Mouse (Mus musculus): ENCODE results near the gene Rab2b. TPM values are rescaled to one million over a fixed set of nuclear protein-coding genes. Genes with fewer than 3 reads are reported as not detected.

Gene Rab2b
- polyA plus RNA-seq, 1 experiment from 2014 or later: 9.8 TPM

DNA sequence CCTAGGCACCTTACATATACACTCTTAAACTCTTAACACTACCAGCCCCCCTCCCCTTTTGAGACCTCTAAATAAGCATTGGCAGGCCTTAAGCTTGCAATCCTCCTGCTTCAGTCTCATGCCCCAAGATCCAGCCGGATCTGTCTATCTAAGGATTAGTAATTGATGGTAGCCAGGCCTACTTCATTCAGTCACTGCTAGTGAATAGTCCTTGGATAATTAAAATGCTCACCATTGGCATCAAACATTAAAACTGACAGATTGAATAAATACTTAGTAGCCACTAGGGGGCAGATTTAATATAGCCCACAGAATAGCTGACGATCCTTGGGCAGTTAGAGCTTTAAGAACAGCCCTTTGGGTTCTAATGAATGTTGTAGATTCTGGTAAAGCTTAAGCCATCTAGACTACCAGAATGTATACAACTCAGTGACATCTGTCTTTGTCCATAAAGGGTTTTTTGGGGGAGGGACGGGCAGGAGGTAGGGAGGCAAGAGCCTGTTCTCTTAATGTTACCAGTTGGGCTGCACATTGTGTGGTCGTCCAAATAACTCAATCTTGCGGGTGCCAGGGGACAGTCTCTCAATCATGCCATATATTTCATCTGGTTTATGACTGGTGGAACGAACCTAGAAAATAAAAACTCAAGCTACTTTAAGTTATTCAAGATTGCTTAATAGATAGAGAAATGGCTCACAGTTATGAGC lies 16.4 kb upstream of the Rab2b start:
- ATAC-seq (replicated peaks; ENCODE audit: low FRiP score) (peak; percentile 38), DNase-seq (ENCODE audit: low spot score) (no peak)
- H3K4me1 ChIP-seq (replicated peaks; ENCODE audit: control insufficient read depth, insufficient read depth, low read length): no peaks in the 10 kb centered on the region
- H3K9ac ChIP-seq (ENCODE audit: low read depth, low read length): no peak overlapping the region
- H3K27ac ChIP-seq (ENCODE audit: low read depth, low read length): no peak overlapping the region
- no peaks in the 10 kb centered on the region for H3K27me3 ChIP-seq (replicated peaks; ENCODE audit: control insufficient read depth, insufficient read depth, low read length)
- no peak overlapping the region for H3K4me2 ChIP-seq
- WGBS: 76% methylated on average over 6 of the region's 6 CpGs
- peaks cover 58% of the 10 kb centered on the region for H3K36me3 ChIP-seq (ENCODE audit: control insufficient read depth, insufficient read depth, low read length)
- no peak overlapping the region for H3K4me3 ChIP-seq (ENCODE audit: low read depth, low read length)
- H3K9me3 ChIP-seq (ENCODE audit: control insufficient read depth, low read length): no peaks in the 10 kb centered on the region

DNA sequence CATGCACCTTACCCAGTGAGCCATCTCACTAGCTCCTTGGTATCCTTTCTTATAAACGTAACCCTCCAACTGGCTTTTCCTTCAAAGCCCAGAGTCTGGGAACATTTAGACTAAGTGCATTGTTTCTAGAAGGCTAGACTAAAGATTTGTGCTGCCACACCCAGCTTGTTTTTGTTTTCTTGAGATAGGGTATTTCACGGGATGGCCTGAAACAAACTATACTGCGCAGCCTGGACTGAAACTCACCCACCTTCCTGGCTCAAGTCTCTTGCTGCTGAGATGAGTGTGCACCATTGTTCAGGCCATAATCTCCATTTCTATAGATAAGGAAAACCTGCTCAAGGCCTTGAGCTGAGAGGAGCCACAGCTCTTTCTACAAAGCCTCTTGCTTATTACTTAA lies 4.8 kb upstream of the Rab2b start:
- Histone ChIP-seq H3K4me2 (no peak overlapping the region), H3K27ac (ENCODE audit: low read depth, low read length) (no peak overlapping the region), H3K27me3 (replicated peaks; ENCODE audit: control insufficient read depth, insufficient read depth, low read length) (no peaks in the 10 kb centered on the region), H3K36me3 (ENCODE audit: control insufficient read depth, insufficient read depth, low read length) (peaks cover 13% of the 10 kb centered on the region; the same call in 1 of the 2 replicates), H3K9me3 (ENCODE audit: control insufficient read depth, low read length) (no peaks in the 10 kb centered on the region), H3K9ac (ENCODE audit: low read depth, low read length) (no peak overlapping the region), H3K4me3 (ENCODE audit: low read depth, low read length) (no peak overlapping the region), H3K4me1 (replicated peaks; ENCODE audit: control insufficient read depth, insufficient read depth, low read length) (peaks cover 14% of the 10 kb centered on the region)
- DNase-seq (ENCODE audit: low spot score) (no peak), ATAC-seq (replicated peaks; ENCODE audit: low FRiP score) (no peak)
- 77% methylated on average over 3 of the region's 3 CpGs for WGBS

DNA sequence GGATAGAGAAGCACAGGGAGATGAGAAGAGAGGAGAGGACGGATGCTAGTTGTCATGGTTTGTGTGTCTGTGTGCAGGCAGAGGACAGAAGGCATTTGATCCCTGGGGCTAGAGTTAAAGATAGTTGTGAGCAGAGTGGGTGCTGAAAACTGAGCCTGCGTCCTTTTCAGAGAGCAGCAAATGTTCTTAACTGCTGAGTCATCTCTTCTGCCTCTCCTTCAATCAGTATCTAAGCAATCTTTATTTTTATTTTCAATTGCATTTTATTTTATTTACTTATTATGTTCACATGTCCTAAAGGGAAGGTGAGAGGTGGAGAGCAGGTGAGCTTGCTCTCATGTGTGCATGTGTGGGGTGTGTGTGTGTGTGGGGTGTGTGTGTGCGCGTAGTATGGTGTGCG lies 4.3 kb upstream of the Rab2b start:
- Histone ChIP-seq H3K27me3 (replicated peaks; ENCODE audit: control insufficient read depth, insufficient read depth, low read length) (no peaks in the 10 kb centered on the region), H3K9me3 (ENCODE audit: control insufficient read depth, low read length) (no peaks in the 10 kb centered on the region), H3K4me2 (no peak overlapping the region), H3K27ac (ENCODE audit: low read depth, low read length) (no peak overlapping the region), H3K4me3 (ENCODE audit: low read depth, low read length) (no peak overlapping the region), H3K4me1 (replicated peaks; ENCODE audit: control insufficient read depth, insufficient read depth, low read length) (peaks cover 14% of the 10 kb centered on the region), H3K36me3 (ENCODE audit: control insufficient read depth, insufficient read depth, low read length) (peaks cover 13% of the 10 kb centered on the region; the same call in 1 of the 2 replicates), H3K9ac (ENCODE audit: low read depth, low read length) (no peak overlapping the region)
- 92% methylated on average over 5 of the region's 5 CpGs for WGBS
- no peak for ATAC-seq (replicated peaks; ENCODE audit: low FRiP score)
- no peak for DNase-seq (ENCODE audit: low spot score)

DNA sequence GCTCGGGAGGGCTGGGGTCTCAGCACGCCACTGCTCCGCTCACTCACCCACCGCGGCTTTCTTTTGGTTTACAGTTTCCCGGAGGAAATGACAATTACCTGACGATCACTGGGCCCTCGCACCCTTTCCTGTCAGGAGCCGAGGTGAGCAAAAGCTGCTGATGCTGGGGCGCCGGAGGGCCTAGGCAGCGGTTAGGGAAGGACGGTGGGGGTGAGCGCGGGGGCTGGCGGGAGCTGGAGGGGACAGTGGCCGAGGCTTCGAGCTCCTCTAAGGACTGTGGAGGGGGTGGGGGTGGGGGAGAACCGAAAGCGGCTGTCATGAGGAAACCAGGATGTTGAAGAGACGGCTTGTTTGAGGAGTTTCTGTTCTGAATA lies 389 bp upstream of the Rab2b start:
- peaks cover 14% of the 10 kb centered on the region for H3K4me1 ChIP-seq (replicated peaks; ENCODE audit: control insufficient read depth, insufficient read depth, low read length)
- no peaks in the 10 kb centered on the region for H3K9me3 ChIP-seq (ENCODE audit: control insufficient read depth, low read length)
- 2% methylated on average over 21 of the region's 21 CpGs for WGBS
- H3K27me3 ChIP-seq (replicated peaks; ENCODE audit: control insufficient read depth, insufficient read depth, low read length): no peaks in the 10 kb centered on the region
- peak overlapping the region; percentile 73 for H3K4me2 ChIP-seq
- no peaks in the 10 kb centered on the region for H3K36me3 ChIP-seq (ENCODE audit: control insufficient read depth, insufficient read depth, low read length)
- H3K4me3 ChIP-seq (ENCODE audit: low read depth, low read length): peak overlapping the region; percentile 86
- peak overlapping the region; percentile 78; the same call in 1 of the 2 replicates for H3K27ac ChIP-seq (ENCODE audit: low read depth, low read length)
- no peak for DNase-seq (ENCODE audit: low spot score)
- peak; percentile 22 for ATAC-seq (replicated peaks; ENCODE audit: low FRiP score)
- H3K9ac ChIP-seq (ENCODE audit: low read depth, low read length): peak overlapping the region; percentile 94

DNA sequence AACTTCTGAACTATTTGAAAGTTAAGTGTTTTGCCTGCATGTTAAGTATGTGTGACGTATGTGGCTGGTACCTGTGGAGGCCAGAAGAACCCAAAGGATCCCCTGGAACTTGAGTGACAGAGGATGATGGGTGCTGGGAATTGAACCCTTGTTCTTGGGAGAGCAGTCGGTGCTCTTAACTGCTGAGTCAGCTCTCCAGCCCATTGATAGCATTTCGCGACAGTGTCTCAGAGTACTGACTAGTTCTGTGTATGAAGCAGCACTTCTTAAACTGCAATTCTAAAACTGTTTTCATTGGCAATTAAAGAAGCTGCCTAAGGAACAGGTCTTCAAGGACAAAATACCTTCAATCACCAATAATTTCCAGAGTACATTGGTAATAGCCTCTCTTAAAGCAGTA lies 2.1 kb downstream of the Rab2b start:
- no peak for DNase-seq (ENCODE audit: low spot score)
- no peaks in the 10 kb centered on the region for H3K9me3 ChIP-seq (ENCODE audit: control insufficient read depth, low read length)
- H3K9ac ChIP-seq (ENCODE audit: low read depth, low read length): no peak overlapping the region
- H3K4me1 ChIP-seq (replicated peaks; ENCODE audit: control insufficient read depth, insufficient read depth, low read length): peaks cover 7% of the 10 kb centered on the region; the same call in 1 of the 2 replicates
- H3K36me3 ChIP-seq (ENCODE audit: control insufficient read depth, insufficient read depth, low read length): no peaks in the 10 kb centered on the region
- no peak overlapping the region for H3K27ac ChIP-seq (ENCODE audit: low read depth, low read length)
- no peak overlapping the region for H3K4me2 ChIP-seq
- ATAC-seq (replicated peaks; ENCODE audit: low FRiP score): no peak
- 80% methylated on average over 4 of the region's 4 CpGs for WGBS
- no peaks in the 10 kb centered on the region for H3K27me3 ChIP-seq (replicated peaks; ENCODE audit: control insufficient read depth, insufficient read depth, low read length)
- no peak overlapping the region for H3K4me3 ChIP-seq (ENCODE audit: low read depth, low read length)

DNA sequence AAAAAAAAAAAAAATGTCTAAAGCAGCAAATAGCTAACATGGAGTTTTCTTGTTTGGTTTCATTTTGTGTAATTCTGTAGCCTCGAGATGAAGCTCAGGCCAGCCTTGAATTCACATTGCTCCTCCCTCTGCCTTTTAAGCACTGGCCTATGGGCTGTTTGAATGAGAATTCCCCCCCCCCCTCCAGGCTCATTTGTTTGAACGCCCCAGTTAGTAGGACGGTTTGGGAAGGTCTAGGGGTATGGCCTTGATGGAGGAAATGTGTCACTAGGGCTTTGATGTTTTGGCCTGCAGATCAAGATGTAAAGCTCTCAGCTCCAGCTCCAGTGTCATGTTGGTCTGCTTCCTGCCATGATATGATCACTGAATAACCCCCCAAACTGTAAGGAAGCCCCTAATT lies 6.6 kb downstream of the Rab2b start:
- Histone ChIP-seq H3K4me2 (no peak overlapping the region), H3K4me1 (replicated peaks; ENCODE audit: control insufficient read depth, insufficient read depth, low read length) (no peaks in the 10 kb centered on the region), H3K9me3 (ENCODE audit: control insufficient read depth, low read length) (no peaks in the 10 kb centered on the region), H3K4me3 (ENCODE audit: low read depth, low read length) (no peak overlapping the region), H3K27me3 (replicated peaks; ENCODE audit: control insufficient read depth, insufficient read depth, low read length) (no peaks in the 10 kb centered on the region), H3K27ac (ENCODE audit: low read depth, low read length) (no peak overlapping the region), H3K36me3 (ENCODE audit: control insufficient read depth, insufficient read depth, low read length) (no peaks in the 10 kb centered on the region), H3K9ac (ENCODE audit: low read depth, low read length) (no peak overlapping the region)
- WGBS: 70% methylated on average over 3 of the region's 3 CpGs
- ATAC-seq (replicated peaks; ENCODE audit: low FRiP score) (no peak), DNase-seq (ENCODE audit: low spot score) (no peak)

DNA sequence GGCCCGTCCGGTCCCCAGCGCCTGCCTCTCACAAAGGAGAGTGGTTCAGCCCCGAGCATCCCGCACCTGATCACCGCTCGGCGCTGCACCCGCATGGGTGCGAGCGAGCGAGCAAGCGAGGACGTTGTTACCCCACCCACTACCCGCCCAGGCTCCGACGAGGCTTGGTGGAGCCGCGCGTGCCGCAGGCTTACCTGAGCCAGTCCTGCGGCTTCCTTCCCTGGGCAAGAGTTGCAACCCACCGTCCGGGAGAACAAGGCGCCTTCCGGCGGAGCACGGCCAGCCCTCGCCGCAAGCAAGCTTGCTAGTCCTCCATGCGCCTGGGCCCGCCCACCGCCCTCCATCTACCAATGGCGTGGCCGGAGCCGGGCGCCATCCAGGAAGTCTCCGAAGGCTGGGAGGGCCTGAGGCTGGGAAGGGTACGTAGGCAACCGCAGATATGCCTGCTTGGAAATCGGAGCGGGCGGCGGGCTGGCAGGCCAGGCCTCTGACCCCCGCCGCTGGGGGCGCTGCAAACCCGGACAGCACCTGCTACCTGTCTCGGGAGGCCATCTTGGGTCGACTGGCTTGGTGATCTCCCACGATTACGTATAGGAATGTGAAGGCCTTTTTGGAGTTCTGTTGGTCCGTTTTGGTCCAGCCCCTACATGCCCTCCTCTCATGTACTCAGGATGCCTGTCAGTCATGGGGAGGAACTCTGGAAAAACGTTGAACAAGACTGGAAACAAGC lies 21.7 kb downstream of the Rab2b start, which contains the start of gene Chd8:
Chd8 (minus strand) TSS at position 297 of the 730 bp plus-strand sequence.
- peak; percentile 100 for ATAC-seq (replicated peaks; ENCODE audit: low FRiP score)
- peaks cover 16% of the 10 kb centered on the region for H3K4me1 ChIP-seq (replicated peaks; ENCODE audit: control insufficient read depth, insufficient read depth, low read length)
- peak within 1 kb of the TSS; percentile 88 for H3K4me3 ChIP-seq (ENCODE audit: low read depth, low read length)
- peak within 1 kb of the TSS; percentile 92 for H3K27ac ChIP-seq (ENCODE audit: low read depth, low read length)
- H3K4me2 ChIP-seq: peak within 1 kb of the TSS; percentile 96
- no peaks in the 10 kb centered on the region for H3K36me3 ChIP-seq (ENCODE audit: control insufficient read depth, insufficient read depth, low read length)
- under 1% methylated on average over 54 of the region's 54 CpGs for WGBS
- DNase-seq (ENCODE audit: low spot score): peak; percentile 96
- H3K9me3 ChIP-seq (ENCODE audit: control insufficient read depth, low read length): no peaks in the 10 kb centered on the region
- peak within 1 kb of the TSS; percentile 81 for H3K9ac ChIP-seq (ENCODE audit: low read depth, low read length)
- H3K27me3 ChIP-seq (replicated peaks; ENCODE audit: control insufficient read depth, insufficient read depth, low read length): no peaks in the 10 kb centered on the region

DNA sequence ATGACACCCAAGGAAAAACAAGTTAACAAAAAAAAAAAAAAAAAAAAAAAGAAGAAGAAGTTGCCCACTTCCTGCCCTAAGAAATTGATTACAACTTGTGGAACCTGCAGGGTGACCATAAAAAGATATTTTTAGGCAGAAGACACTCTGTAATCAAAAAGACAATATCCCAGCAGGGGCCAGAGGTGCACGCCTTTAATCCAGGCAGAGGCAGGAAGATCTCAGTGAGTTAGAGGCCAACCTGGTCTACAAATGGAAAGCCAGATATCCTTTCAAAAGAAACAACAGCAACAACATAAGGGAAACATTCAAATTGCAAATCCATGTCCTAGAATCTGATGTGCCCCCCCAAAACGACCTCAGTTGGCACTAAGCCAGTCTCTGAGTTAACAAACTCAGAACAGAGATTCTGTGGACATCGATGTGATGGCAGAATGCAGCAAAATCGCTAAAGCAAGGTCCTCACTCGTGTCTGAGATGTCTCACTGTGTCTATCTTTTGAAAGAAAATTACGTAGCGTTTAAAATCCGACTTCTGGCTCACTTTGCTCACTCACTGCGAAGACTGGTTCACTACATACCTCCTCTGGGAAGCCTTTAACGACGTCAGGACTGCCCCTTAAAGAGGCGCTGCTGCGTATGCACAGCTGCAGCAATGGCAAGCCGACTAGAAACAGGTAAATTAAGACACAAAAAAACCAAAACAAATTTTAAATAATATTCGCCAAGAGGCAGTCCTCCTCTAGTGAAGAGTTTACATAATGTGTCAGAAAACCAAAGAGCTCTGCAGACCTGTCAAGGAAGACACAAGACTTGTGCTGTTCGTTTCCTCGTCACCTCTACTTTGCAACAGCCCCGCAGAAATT lies 22.8 kb downstream of the Rab2b start:
- Histone ChIP-seq H3K36me3 (ENCODE audit: control insufficient read depth, insufficient read depth, low read length) (peaks cover 3% of the 10 kb centered on the region; the same call in 1 of the 2 replicates), H3K4me1 (replicated peaks; ENCODE audit: control insufficient read depth, insufficient read depth, low read length) (peaks cover 16% of the 10 kb centered on the region), H3K9ac (ENCODE audit: low read depth, low read length) (peak overlapping the region; percentile 81), H3K4me3 (ENCODE audit: low read depth, low read length) (peak overlapping the region; percentile 88), H3K4me2 (peak overlapping the region; percentile 96), H3K27me3 (replicated peaks; ENCODE audit: control insufficient read depth, insufficient read depth, low read length) (no peaks in the 10 kb centered on the region), H3K9me3 (ENCODE audit: control insufficient read depth, low read length) (no peaks in the 10 kb centered on the region), H3K27ac (ENCODE audit: low read depth, low read length) (peak overlapping the region; percentile 92)
- WGBS: 4% methylated on average over 18 of the region's 18 CpGs
- DNase-seq (ENCODE audit: low spot score) (no peak), ATAC-seq (replicated peaks; ENCODE audit: low FRiP score) (no peak)
